Mouse (Mus musculus) CH12F3 (cell line): Measurements from ENCODE around the gene Tardbp.

Experiments
- in situ Hi-C: fragments of 300-500 bp; cut with MboI; formaldehyde crosslinking; loops from 2 replicates; pipeline ENCODE4 v1.14.3; 2020; ENCODE audit warnings: low sequenced_read_pairs

Tardbp gene

GRCm38 (mm10) chr4:148570693-148571295 is 56.0 kb downstream of the Tardbp start:
- in situ Hi-C loops = no loop called here

GRCm38 (mm10) chr4:148570138-148570537 is 56.7 kb downstream of the Tardbp start:
- in situ Hi-C loops = no loop called here

- in situ Hi-C loops = no loop called here
Measured at GRCm38 (mm10) chr4:148563595-148563994, 63.2 kb downstream of the Tardbp start.

GRCm38 (mm10) chr4:148562676-148563075 is 64.1 kb downstream of the Tardbp start:
- in situ Hi-C loops = no loop called here
